Mouse (Mus musculus) erythroblast, embryonic 14.5 days (primary cell): ENCODE measurements around the gene S1pr3.

Experiments
- GATA1 ChIP-seq: IDR thresholded peaks from 2 replicates; pipeline ENCODE4 v1.6.1; 2012; ENCODE audit warnings: low read length, inconsistent platforms, mixed read lengths
- TAL1 ChIP-seq: IDR thresholded peaks from 3 replicates; pipeline ENCODE4 v1.6.1; 2012; ENCODE audit warnings: low read length, inconsistent platforms, mixed read lengths

DNA sequence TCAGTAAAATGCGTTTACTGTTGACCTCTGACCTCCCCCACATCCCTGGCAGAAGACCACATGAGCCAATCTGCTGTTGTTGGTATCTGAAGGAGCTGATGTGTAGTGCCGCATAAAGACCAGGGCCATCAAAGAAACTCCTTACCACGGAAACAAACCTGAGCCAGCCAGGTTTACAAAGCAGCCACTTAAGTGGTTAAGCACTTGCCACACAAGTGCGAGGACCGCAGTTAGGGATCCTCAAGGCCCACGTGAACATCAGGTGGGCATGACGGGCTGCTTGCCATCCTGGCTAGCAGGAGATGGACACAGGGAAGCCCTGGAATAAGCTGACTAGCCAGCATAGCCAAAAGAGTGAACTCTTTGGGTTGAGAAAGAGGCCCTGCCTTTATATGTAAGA is 45.0 kb upstream of the S1pr3 start:
- TF ChIP-seq GATA1 (no peak), TAL1 (no peak)
